Mouse (Mus musculus): ENCODE measurements around the gene Map3k9.

GRCm38 (mm10) chr12:81787262-81787661, 6.3 kb upstream of the Map3k9 start:
- TF ChIP-seq CTCF (IDR thresholded peaks at IDR 0.05; ENCODE audit: low read depth, low read length) (no peak), GATA2 (IDR thresholded peaks at IDR 0.05; ENCODE audit: borderline replicate concordance, low read depth, low read length) (no peak)

Measured in G1E (cell line).